Mouse (Mus musculus) spleen, adult 2 months (tissue): ENCODE results near the gene Pdlim7.

Experiments used
- CTCF ChIP-seq: fragments of 200-500 bp; IDR thresholded peaks from 2 replicates; pipeline ENCODE4 v1.5.1; 2011; ENCODE audit warnings: mild to moderate bottlenecking, inconsistent platforms; ENCODE audit not compliant: insufficient read depth, insufficient read length, insufficient replicate concordance; ENCODE audit errors: extremely low read depth
- POLR2A ChIP-seq: fragments of 200-500 bp; IDR thresholded peaks from 2 replicates; pipeline ENCODE4 v1.6.1; 2011; ENCODE audit warnings: low read depth, low read length, inconsistent platforms

DNA sequence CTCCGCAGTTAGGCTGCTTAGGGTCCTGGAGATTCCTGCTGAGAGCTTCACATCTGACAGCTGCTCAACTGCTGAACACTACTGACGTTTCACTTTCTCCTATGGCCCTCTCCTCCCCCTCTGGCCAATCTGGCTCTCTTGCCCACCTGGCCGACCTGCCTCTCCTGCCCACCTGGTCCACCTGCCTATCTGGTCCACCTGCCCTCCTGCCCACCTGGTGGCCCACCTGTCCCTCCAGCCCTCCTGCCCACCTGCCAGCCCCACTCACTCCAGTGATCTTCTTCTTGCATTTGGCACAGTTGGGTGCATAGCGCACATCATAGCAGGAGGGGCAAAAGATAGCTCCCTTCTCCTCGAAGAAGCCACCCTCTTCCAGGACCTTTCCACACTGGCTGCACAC, 9.1 kb downstream of the Pdlim7 start:
- no peak for TF ChIP-seq POLR2A
- TF ChIP-seq CTCF = no peak
